Mouse (Mus musculus) midbrain, postnatal 0 days (tissue): Measurements from ENCODE around the gene Defb19. TPM values are rescaled to one million over a fixed set of nuclear protein-coding genes. Genes with fewer than 3 reads are reported as not detected.
A peak's percentile ranks its signal among the peaks of the same experiment; 100 is the strongest.

Experiments used
- ATAC-seq: fragments of 200-750 bp; cut with Nextera tagmentation; 2 replicates; pipeline ENCODE4 v1.8.0; 2017; ENCODE audit warnings: moderate number of reproducible peaks, mild to moderate bottlenecking, moderate TSS enrichment, moderate library complexity; ENCODE audit not compliant: low FRiP score
- DNase-seq: peaks from one replicate; pipeline ENCODE4 v3.0.0-alpha.2; 2015; ENCODE audit warnings: low spot score
- H3K27ac ChIP-seq: fragments of 300-500 bp; sonication (generic); 2 replicates; pipeline ENCODE4 v1.5.1; 2014; ENCODE audit warnings: low read depth, mild to moderate bottlenecking, low read length, mixed read lengths
- H3K27me3 ChIP-seq: fragments of 300-500 bp; sonication (generic); 2 replicates; pipeline ENCODE4 v1.6.1; 2014; ENCODE audit warnings: low read length, control low read depth, mixed read lengths; ENCODE audit not compliant: insufficient read depth
- H3K36me3 ChIP-seq: fragments of 300-500 bp; sonication (generic); 2 replicates; pipeline ENCODE4 v1.6.1; 2014; ENCODE audit warnings: low read length, control low read depth, mixed read lengths; ENCODE audit not compliant: insufficient read depth
- H3K4me1 ChIP-seq: fragments of 300-500 bp; sonication (generic); 2 replicates; pipeline ENCODE4 v1.6.1; 2014; ENCODE audit warnings: mild to moderate bottlenecking, control low read depth, antibody characterized with exemption, low read length, mixed read lengths; ENCODE audit not compliant: insufficient read depth
- H3K4me2 ChIP-seq: fragments of 300-500 bp; sonication (generic); 2 replicates; pipeline ENCODE4 v1.6.1; 2014; ENCODE audit warnings: low read depth, mild to moderate bottlenecking, low read length, mixed read lengths; ENCODE audit not compliant: poor library complexity, severe bottlenecking
- H3K4me3 ChIP-seq: fragments of 300-500 bp; sonication (generic); 2 replicates; pipeline ENCODE4 v1.5.1; 2014; ENCODE audit warnings: low read depth, mild to moderate bottlenecking, low read length, moderate library complexity
- H3K9ac ChIP-seq: fragments of 300-500 bp; sonication (generic); replicated peaks from 2 replicates; pipeline ENCODE4 v1.6.1; 2014; ENCODE audit warnings: mild to moderate bottlenecking, low read length, moderate library complexity, mixed read lengths; ENCODE audit not compliant: poor library complexity, severe bottlenecking
- H3K9me3 ChIP-seq: fragments of 300-500 bp; sonication (generic); 2 replicates; pipeline ENCODE4 v1.6.1; 2016; ENCODE audit warnings: low read length, control low read depth
- CTCF ChIP-seq: IDR thresholded peaks from 2 replicates; pipeline ENCODE4 v1.5.1; 2016; ENCODE audit warnings: antibody characterized with exemption, mild to moderate bottlenecking
- WGBS: fragments of 180-500 bp; shearing (Covaris S2); extraction: QIAGEN DNeasy Blood & Tissue Kit; methylation state at CpG from one replicate; pipeline ENCODE4 v1.1.7; 2014; 5-methylcytosine and 5-hydroxymethylcytosine counted together
- polyA plus RNA-seq: library from polyadenylated mRNA; unstranded; fragments of >200 nt; fragmentation: Nextera tagmentation; extraction: Ambion mirVana; gene quantifications from 2 replicates; pipeline ENCODE4 v1.2.1, GENCODE M21; 2015
- total RNA-seq: library from RNA; depleted of rRNA; stranded (reverse); fragments of >200 nt; gene quantifications from 2 replicates; pipeline ENCODE4 v1.2.3, GENCODE M21; 2014; rRNA removed

Gene Defb19
- total and polyA plus RNA-seq, 2 experiments from 2014 or later: not detected

GRCm38 (mm10) chr2:152539944-152540710, 40.0 kb downstream of the Defb19 start, which contains the start of gene Defb29:
TSS of gene Defb29 (minus strand) at chr2:152540098.
- 60% methylated on average over 13 of the region's 13 CpGs for WGBS
- TF ChIP-seq CTCF: peak; percentile 23
- Histone ChIP-seq H3K4me3 (no peak within 1 kb of the TSS), H3K36me3 (no peaks in the 10 kb centered on the region), H3K27ac (no peak within 1 kb of the TSS), H3K27me3 (no peaks in the 10 kb centered on the region), H3K4me2 (no peak within 1 kb of the TSS), H3K9ac (no peak within 1 kb of the TSS), H3K4me1 (no peaks in the 10 kb centered on the region), H3K9me3 (no peaks in the 10 kb centered on the region)
- ATAC-seq (no peak), DNase-seq (no peak)

Other genes with a start within 250 kb of the Defb19 start
- gene Rbck1, start 247.7 kb downstream of the Defb19 start, total RNA-seq: 117 and 118 TPM in 2 replicates
- 90.5 and 92.0 TPM in 2 replicates for gene Rbck1, start 247.7 kb downstream of the Defb19 start, polyA plus RNA-seq
- 3.0 and 4.2 TPM in 2 replicates for gene Trib3, start 236.3 kb downstream of the Defb19 start, total RNA-seq
- gene Trib3, start 236.3 kb downstream of the Defb19 start, polyA plus RNA-seq: 3.0 and 3.4 TPM in 2 replicates
- 72.5 and 80.2 TPM in 2 replicates for gene Nrsn2, start 203.7 kb downstream of the Defb19 start, total RNA-seq
- 103 and 111 TPM in 2 replicates for gene Nrsn2, start 203.7 kb downstream of the Defb19 start, polyA plus RNA-seq
- gene Sox12, start 182.2 kb downstream of the Defb19 start, total RNA-seq: 45.3 and 55.7 TPM in 2 replicates
- gene Sox12, start 182.2 kb downstream of the Defb19 start, polyA plus RNA-seq: 9.4 and 10.8 TPM in 2 replicates
- gene Zcchc3, start 165.3 kb downstream of the Defb19 start, total RNA-seq: 15.1 and 15.2 TPM in 2 replicates
- 13.9 and 16.6 TPM in 2 replicates for gene Zcchc3, start 165.3 kb downstream of the Defb19 start, polyA plus RNA-seq
- 0.94 and 1.8 TPM in 2 replicates for gene 6820408C15Rik, start 164.7 kb downstream of the Defb19 start, total RNA-seq
- gene 6820408C15Rik, start 164.7 kb downstream of the Defb19 start, polyA plus RNA-seq: 3.3 and 4.9 TPM in 2 replicates
- not detected in 2 replicates for gene Defb23, start 115.7 kb downstream of the Defb19 start, total RNA-seq
- gene Defb23, start 115.7 kb downstream of the Defb19 start, polyA plus RNA-seq: not detected in 2 replicates
- not detected in 2 replicates for gene Defb20, start 103.2 kb downstream of the Defb19 start, total RNA-seq
- gene Defb20, start 103.2 kb downstream of the Defb19 start, polyA plus RNA-seq: not detected in 2 replicates
- not detected in 2 replicates for gene Defb22, start 90.2 kb downstream of the Defb19 start, total RNA-seq
- gene Defb22, start 90.2 kb downstream of the Defb19 start, polyA plus RNA-seq: not detected in 2 replicates
- not detected in 2 replicates for gene Defb26, start 68.6 kb downstream of the Defb19 start, total RNA-seq
- not detected in 2 replicates for gene Defb26, start 68.6 kb downstream of the Defb19 start, polyA plus RNA-seq
- not detected in 2 replicates for gene Defb28, start 62.1 kb downstream of the Defb19 start, total RNA-seq
- not detected in 2 replicates for gene Defb28, start 62.1 kb downstream of the Defb19 start, polyA plus RNA-seq
- gene Defb29, start 40.2 kb downstream of the Defb19 start, total RNA-seq: not detected in 2 replicates
- not detected in 2 replicates for gene Defb29, start 40.2 kb downstream of the Defb19 start, polyA plus RNA-seq
- gene Gm17416, start 11.0 kb downstream of the Defb19 start, total RNA-seq: not detected in 2 replicates
- not detected in 2 replicates for gene Gm17416, start 11.0 kb downstream of the Defb19 start, polyA plus RNA-seq
- not detected in 2 replicates for gene Defb21, start 7.6 kb downstream of the Defb19 start, total RNA-seq
- not detected in 2 replicates for gene Defb21, start 7.6 kb downstream of the Defb19 start, polyA plus RNA-seq
- not detected in 2 replicates for gene Defb45, start 19.1 kb upstream of the Defb19 start, total RNA-seq
- not detected in 2 replicates for gene Defb45, start 19.1 kb upstream of the Defb19 start, polyA plus RNA-seq
- gene Defb36, start 24.0 kb upstream of the Defb19 start, total RNA-seq: not detected in 2 replicates
- gene Defb36, start 24.0 kb upstream of the Defb19 start, polyA plus RNA-seq: not detected in 2 replicates
- not detected in 2 replicates for gene Defb25, start 42.7 kb upstream of the Defb19 start, total RNA-seq
- 0.79 and 1.2 TPM in 2 replicates for gene Defb25, start 42.7 kb upstream of the Defb19 start, polyA plus RNA-seq
- gene Rem1, start 46.6 kb upstream of the Defb19 start, total RNA-seq: 0.16 and 0.33 TPM in 2 replicates
- 0.49 and 0.94 TPM in 2 replicates for gene Rem1, start 46.6 kb upstream of the Defb19 start, polyA plus RNA-seq
- 166 and 173 TPM in 2 replicates for gene H13, start 89.1 kb upstream of the Defb19 start, total RNA-seq
- gene H13, start 89.1 kb upstream of the Defb19 start, polyA plus RNA-seq: 175 and 182 TPM in 2 replicates
- gene Mcts2, start 106.7 kb upstream of the Defb19 start, total RNA-seq: 14.5 and 21.8 TPM in 2 replicates
- 28.0 and 28.1 TPM in 2 replicates for gene Mcts2, start 106.7 kb upstream of the Defb19 start, polyA plus RNA-seq
- gene Id1, start 155.9 kb upstream of the Defb19 start, total RNA-seq: 69.6 and 71.7 TPM in 2 replicates
- 52.6 and 58.3 TPM in 2 replicates for gene Id1, start 155.9 kb upstream of the Defb19 start, polyA plus RNA-seq
- 2.0 and 6.8 TPM in 2 replicates for gene Cox4i2, start 173.9 kb upstream of the Defb19 start, total RNA-seq
- gene Cox4i2, start 173.9 kb upstream of the Defb19 start, polyA plus RNA-seq: 3.3 and 4.5 TPM in 2 replicates